Mouse (Mus musculus) embryonic facial prominence, embryonic 15.5 days (tissue): ENCODE data around the gene 3110082I17Rik. TPM values are rescaled to one million over a fixed set of nuclear protein-coding genes. Genes with fewer than 3 reads are reported as not detected.
A peak's percentile ranks its signal among the peaks of the same experiment; 100 is the strongest.

Experiments
- ATAC-seq: fragments of 200-750 bp; cut with Nextera tagmentation; 2 replicates; pipeline ENCODE4 v1.8.0; 2017; ENCODE audit warnings: low read depth, moderate TSS enrichment; ENCODE audit not compliant: insufficient number of reproducible peaks, low FRiP score, low TSS enrichment
- H3K27ac ChIP-seq: fragments of 300-500 bp; sonication (generic); replicated peaks from 2 replicates; pipeline ENCODE4 v1.5.1; 2015; ENCODE audit warnings: mild to moderate bottlenecking, inconsistent platforms
- H3K27me3 ChIP-seq: fragments of 300-500 bp; sonication (generic); 2 replicates; pipeline ENCODE4 v1.6.1; 2015; ENCODE audit warnings: inconsistent platforms
- H3K36me3 ChIP-seq: fragments of 300-500 bp; sonication (generic); 2 replicates; pipeline ENCODE4 v1.6.1; 2015; ENCODE audit warnings: mild to moderate bottlenecking, inconsistent platforms
- H3K4me1 ChIP-seq: fragments of 300-500 bp; sonication (generic); 2 replicates; pipeline ENCODE4 v1.6.1; 2015; ENCODE audit warnings: inconsistent platforms
- H3K4me2 ChIP-seq: fragments of 300-500 bp; sonication (generic); replicated peaks from 2 replicates; pipeline ENCODE4 v1.6.1; 2015; ENCODE audit warnings: mild to moderate bottlenecking, inconsistent platforms
- H3K4me3 ChIP-seq: fragments of 300-500 bp; sonication (generic); replicated peaks from 2 replicates; pipeline ENCODE4 v1.5.1; 2015; ENCODE audit warnings: mild to moderate bottlenecking, inconsistent platforms
- H3K9ac ChIP-seq: fragments of 300-500 bp; sonication (generic); 2 replicates; pipeline ENCODE4 v1.6.1; 2015; ENCODE audit warnings: inconsistent platforms
- H3K9me3 ChIP-seq: fragments of 300-500 bp; sonication (generic); replicated peaks from 2 replicates; pipeline ENCODE4 v1.6.1; 2016; ENCODE audit warnings: inconsistent platforms
- WGBS: fragments of 180-500 bp; shearing (Covaris S2); methylation state at CpG from one replicate; pipeline ENCODE4 v1.1.7; 2015; 5-methylcytosine and 5-hydroxymethylcytosine counted together
- polyA plus RNA-seq: library from polyadenylated mRNA; unstranded; fragments of >200 nt; fragmentation: Nextera tagmentation; extraction: Ambion mirVana; gene quantifications from 2 replicates; pipeline ENCODE4 v1.2.1, GENCODE M21; 2015

Gene 3110082I17Rik
- polyA plus RNA-seq, 1 experiment from 2014 or later: 35.8 TPM

GRCm38 (mm10) chr5:139483171-139483848, 23.0 kb upstream of the 3110082I17Rik start:
- 60% methylated on average over 14 of the region's 14 CpGs for WGBS

GRCm38 (mm10) chr5:139480406-139480805, 20.1 kb upstream of the 3110082I17Rik start:
- Histone ChIP-seq H3K4me3 (no peak overlapping the region), H3K36me3 (peaks cover 67% of the 10 kb centered on the region), H3K4me1 (peaks cover 15% of the 10 kb centered on the region), H3K27ac (no peak overlapping the region), H3K9me3 (no peaks in the 10 kb centered on the region), H3K9ac (no peak overlapping the region), H3K4me2 (no peak overlapping the region), H3K27me3 (no peaks in the 10 kb centered on the region)
- no peak for ATAC-seq
- 85% methylated on average over 10 of the region's 10 CpGs for WGBS

More at GRCm38 (mm10) chr5:139483171-139483848, 23.0 kb upstream of the 3110082I17Rik start:
- Histone ChIP-seq H3K9ac (peak overlapping the region; percentile 81; the same call in 1 of the 2 replicates), H3K4me3 (peak overlapping the region; percentile 98), H3K4me1 (peaks cover 15% of the 10 kb centered on the region), H3K27me3 (no peaks in the 10 kb centered on the region), H3K27ac (no peak overlapping the region), H3K9me3 (no peaks in the 10 kb centered on the region; the same call in 1 of the 2 replicates), H3K4me2 (peak overlapping the region; percentile 83), H3K36me3 (peaks cover 41% of the 10 kb centered on the region)
- ATAC-seq: no peak

- H3K4me2 ChIP-seq: no peak overlapping the region
- WGBS: 88% methylated on average over 8 of the region's 8 CpGs
- H3K4me1 ChIP-seq: peaks cover 15% of the 10 kb centered on the region
- ATAC-seq: no peak
- H3K27ac ChIP-seq: no peak overlapping the region
- H3K4me3 ChIP-seq: no peak overlapping the region
- no peak overlapping the region for H3K9ac ChIP-seq
- H3K9me3 ChIP-seq: no peaks in the 10 kb centered on the region
- H3K27me3 ChIP-seq: no peaks in the 10 kb centered on the region
- H3K36me3 ChIP-seq: peaks cover 80% of the 10 kb centered on the region
Measured at GRCm38 (mm10) chr5:139479088-139479487, 18.8 kb upstream of the 3110082I17Rik start.

DNA sequence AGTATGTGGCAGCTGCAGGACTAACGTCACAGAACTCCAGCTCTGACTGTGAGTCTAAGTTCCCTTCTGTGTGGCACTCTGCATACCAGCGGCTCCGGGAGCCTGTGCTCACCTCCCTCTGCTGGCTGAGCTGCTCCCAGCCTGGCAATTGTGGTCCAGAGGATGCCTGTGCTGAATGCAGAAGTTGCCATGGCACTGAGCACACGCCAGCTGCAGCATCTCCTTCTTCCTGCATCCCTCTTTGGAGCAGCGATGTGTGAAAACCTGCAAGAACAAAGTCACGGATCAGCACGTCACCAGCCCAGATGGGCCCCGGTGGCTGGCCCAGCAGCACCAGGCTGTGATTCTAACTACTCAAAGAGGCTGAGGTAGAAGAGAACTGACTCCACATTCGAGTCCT, 14.4 kb upstream of the 3110082I17Rik start:
- 79% methylated on average over 9 of the region's 9 CpGs for WGBS
- no peak overlapping the region for H3K9ac ChIP-seq
- H3K4me1 ChIP-seq: no peaks in the 10 kb centered on the region
- no peak for ATAC-seq
- H3K36me3 ChIP-seq: peaks cover 84% of the 10 kb centered on the region
- no peak overlapping the region for H3K27ac ChIP-seq
- H3K4me2 ChIP-seq: no peak overlapping the region
- no peaks in the 10 kb centered on the region for H3K27me3 ChIP-seq
- no peak overlapping the region for H3K4me3 ChIP-seq
- H3K9me3 ChIP-seq: no peaks in the 10 kb centered on the region

DNA sequence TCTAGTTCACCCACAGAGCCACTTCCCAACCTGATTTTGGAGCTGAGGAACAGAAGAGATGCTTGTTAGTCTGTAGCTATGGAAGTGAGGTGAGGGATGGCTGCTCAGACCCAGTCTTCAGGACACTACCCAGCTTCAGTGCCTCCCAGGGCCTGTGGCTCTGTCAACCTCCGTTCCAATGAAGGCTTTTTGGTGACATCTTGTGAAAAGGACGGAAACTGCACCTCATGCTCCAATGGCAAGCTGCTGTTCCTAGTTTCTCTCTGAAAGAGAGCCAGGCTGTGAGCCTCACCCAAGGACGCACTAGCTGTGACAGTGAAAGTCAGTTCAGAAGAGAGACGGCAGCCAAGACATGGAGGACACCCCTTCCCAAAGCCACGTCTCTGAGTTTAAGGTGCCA, 7.7 kb upstream of the 3110082I17Rik start:
- no peaks in the 10 kb centered on the region for H3K4me1 ChIP-seq
- H3K27me3 ChIP-seq: no peaks in the 10 kb centered on the region
- 50% methylated on average over 5 of the region's 5 CpGs for WGBS
- H3K4me2 ChIP-seq: no peak overlapping the region
- H3K9me3 ChIP-seq: no peaks in the 10 kb centered on the region
- H3K36me3 ChIP-seq: peaks cover 20% of the 10 kb centered on the region
- H3K27ac ChIP-seq: no peak overlapping the region
- no peak overlapping the region for H3K4me3 ChIP-seq
- H3K9ac ChIP-seq: no peak overlapping the region
- ATAC-seq: no peak

- no peaks in the 10 kb centered on the region for H3K4me1 ChIP-seq
- no peaks in the 10 kb centered on the region for H3K27me3 ChIP-seq
- no peak for ATAC-seq
- peaks cover 8% of the 10 kb centered on the region; the same call in 1 of the 2 replicates for H3K36me3 ChIP-seq
- H3K27ac ChIP-seq: no peak overlapping the region
- H3K4me3 ChIP-seq: no peak overlapping the region
- H3K4me2 ChIP-seq: no peak overlapping the region
- H3K9ac ChIP-seq: no peak overlapping the region
- WGBS: 67% methylated on average over 4 of the region's 4 CpGs
- H3K9me3 ChIP-seq: no peaks in the 10 kb centered on the region
Measured at GRCm38 (mm10) chr5:139466801-139467200, 6.5 kb upstream of the 3110082I17Rik start.

DNA sequence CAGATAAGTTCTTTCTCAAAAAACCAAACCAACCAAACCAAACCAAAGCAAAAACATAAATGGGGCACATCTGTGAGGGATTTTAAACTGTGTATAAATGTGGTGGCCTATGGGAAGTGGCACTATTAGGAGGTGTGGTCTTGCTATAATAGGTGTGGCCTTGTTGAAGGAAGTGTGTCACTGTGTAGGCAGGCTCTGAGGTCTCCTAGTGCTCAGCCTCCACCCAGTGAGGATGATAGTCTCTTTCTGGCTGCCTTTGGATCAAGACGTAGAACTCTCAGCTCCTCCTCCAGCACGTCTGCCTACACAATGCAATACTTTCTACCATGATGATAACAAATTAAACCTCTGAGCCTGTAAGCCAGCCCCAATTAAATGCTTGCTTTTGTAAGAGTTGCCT, 6.0 kb upstream of the 3110082I17Rik start:
- H3K4me3 ChIP-seq: no peak overlapping the region

GRCm38 (mm10) chr5:139464874-139465273, 4.5 kb upstream of the 3110082I17Rik start:
- H3K27ac ChIP-seq: no peak overlapping the region
- H3K4me2 ChIP-seq: no peak overlapping the region
- no peaks in the 10 kb centered on the region for H3K9me3 ChIP-seq
- H3K27me3 ChIP-seq: no peaks in the 10 kb centered on the region
- peaks cover 8% of the 10 kb centered on the region for H3K4me1 ChIP-seq
- no peak for ATAC-seq
- H3K9ac ChIP-seq: no peak overlapping the region
- no peak overlapping the region for H3K4me3 ChIP-seq
- no peaks in the 10 kb centered on the region for H3K36me3 ChIP-seq
- 60% methylated on average over 4 of the region's 4 CpGs for WGBS

More for the DNA sequence above, 6.0 kb upstream of the 3110082I17Rik start:
- no peak overlapping the region for H3K9ac ChIP-seq
- no peaks in the 10 kb centered on the region for H3K27me3 ChIP-seq
- H3K9me3 ChIP-seq: no peaks in the 10 kb centered on the region
- H3K4me1 ChIP-seq: no peaks in the 10 kb centered on the region
- 59% methylated on average over 2 of the region's 2 CpGs for WGBS
- H3K27ac ChIP-seq: no peak overlapping the region
- ATAC-seq: no peak
- no peak overlapping the region for H3K4me2 ChIP-seq
- peaks cover 4% of the 10 kb centered on the region; the same call in 1 of the 2 replicates for H3K36me3 ChIP-seq

- Histone ChIP-seq H3K27ac (no peak overlapping the region), H3K4me2 (peak overlapping the region; percentile 68), H3K4me1 (peaks cover 17% of the 10 kb centered on the region), H3K27me3 (no peaks in the 10 kb centered on the region), H3K9me3 (no peaks in the 10 kb centered on the region), H3K36me3 (no peaks in the 10 kb centered on the region), H3K9ac (peak overlapping the region; percentile 37; the same call in 1 of the 2 replicates), H3K4me3 (peak overlapping the region; percentile 70)
- ATAC-seq: no peak; the same call in 1 of the 2 replicates
- WGBS: 9% methylated on average over 10 of the region's 10 CpGs
Measured at GRCm38 (mm10) chr5:139459938-139460337, 389 bp downstream of the 3110082I17Rik start.

- Histone ChIP-seq H3K9me3 (no peaks in the 10 kb centered on the region), H3K36me3 (no peaks in the 10 kb centered on the region), H3K4me3 (no peak overlapping the region), H3K27me3 (no peaks in the 10 kb centered on the region), H3K9ac (no peak overlapping the region), H3K27ac (no peak overlapping the region), H3K4me1 (peaks cover 17% of the 10 kb centered on the region), H3K4me2 (no peak overlapping the region)
- no peak for ATAC-seq
- 77% methylated on average over 8 of the region's 8 CpGs for WGBS
Measured at GRCm38 (mm10) chr5:139457241-139457640, 3.1 kb downstream of the 3110082I17Rik start.

DNA sequence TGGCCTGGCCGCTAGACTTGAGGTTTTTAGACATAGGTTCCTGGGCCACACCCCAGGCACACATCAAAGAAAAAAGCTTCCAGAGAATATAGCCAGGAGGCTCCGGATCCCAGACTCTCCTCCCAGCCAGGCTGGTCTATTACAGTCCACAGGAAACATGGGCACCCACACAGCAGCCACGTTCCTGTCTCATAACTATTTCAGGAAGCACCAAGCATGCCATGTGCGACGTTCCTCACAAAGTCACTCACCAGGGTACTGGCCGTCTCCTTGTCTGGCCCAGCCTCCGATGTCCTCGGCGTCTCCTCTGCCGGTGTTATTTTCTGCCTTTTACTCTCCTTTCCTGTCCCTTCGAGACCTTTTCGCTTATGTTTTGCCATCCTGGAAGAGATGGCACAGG, 5.2 kb downstream of the 3110082I17Rik start:
- ATAC-seq: no peak
- Histone ChIP-seq H3K27me3 (no peaks in the 10 kb centered on the region), H3K4me2 (no peak overlapping the region), H3K36me3 (no peaks in the 10 kb centered on the region), H3K4me3 (no peak overlapping the region), H3K9me3 (no peaks in the 10 kb centered on the region), H3K9ac (no peak overlapping the region), H3K4me1 (peaks cover 11% of the 10 kb centered on the region), H3K27ac (no peak overlapping the region)
- WGBS: 86% methylated on average over 12 of the region's 12 CpGs

DNA sequence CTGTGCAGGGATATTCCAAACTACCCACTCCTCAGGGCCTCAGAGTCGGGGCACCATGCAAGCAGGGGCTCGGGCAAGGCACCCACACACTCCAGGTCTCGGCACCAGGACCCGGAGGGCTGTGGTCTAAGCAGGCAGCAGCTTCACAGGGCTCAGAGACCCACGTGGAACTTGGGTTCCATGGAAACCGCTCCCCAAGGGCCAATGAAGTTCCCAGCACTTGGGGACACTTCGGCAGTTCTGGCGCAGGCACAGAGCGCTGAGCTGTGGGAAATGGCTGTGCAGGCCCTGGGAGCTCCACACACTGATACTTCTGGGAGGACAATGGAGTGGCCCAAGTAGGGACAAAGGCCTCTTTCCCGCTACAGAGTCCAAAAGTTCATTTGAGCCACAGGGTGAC, 7.3 kb downstream of the 3110082I17Rik start:
- no peak for ATAC-seq
- Histone ChIP-seq H3K36me3 (no peaks in the 10 kb centered on the region), H3K9me3 (no peaks in the 10 kb centered on the region), H3K4me3 (no peak overlapping the region), H3K27ac (no peak overlapping the region), H3K4me1 (peaks cover 12% of the 10 kb centered on the region), H3K4me2 (no peak overlapping the region), H3K9ac (no peak overlapping the region), H3K27me3 (no peaks in the 10 kb centered on the region)
- WGBS: 93% methylated on average over 10 of the region's 10 CpGs
